Mouse (Mus musculus): ENCODE measurements around the gene Mnx1.

DNA sequence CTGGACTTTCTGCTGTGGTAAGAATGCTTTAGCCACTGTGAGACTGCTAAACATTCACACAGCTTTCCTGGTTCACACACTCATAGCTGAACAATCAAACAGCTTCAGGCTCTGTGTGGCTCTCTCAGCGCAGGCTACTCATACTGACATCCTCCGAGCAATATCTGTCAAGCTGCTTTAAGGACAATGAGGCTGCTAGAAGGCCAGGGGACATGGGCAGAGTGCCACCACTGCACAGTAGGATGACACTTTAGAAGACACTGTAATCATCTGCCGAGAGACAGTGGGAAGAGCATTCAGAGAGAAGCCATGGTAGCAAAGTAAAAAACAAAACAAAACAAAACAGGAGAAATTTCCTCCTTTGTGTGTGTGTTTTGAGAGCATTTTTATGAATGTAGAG, 37.6 kb upstream of the Mnx1 start:
- TF ChIP-seq POLR2A (IDR thresholded peaks at IDR 0.05; ENCODE audit: low read depth, low read length) (no peak), CTCF (conservative IDR thresholded peaks at IDR 0.05; ENCODE audit: insufficient read depth, insufficient read length, low read depth, low read length) (no peak)
